Mouse (Mus musculus) megakaryocyte, embryonic 14.5 days (primary cell): ENCODE measurements around the gene Fam92b.

Experiments used
- FLI1 ChIP-seq: IDR thresholded peaks from 2 replicates; pipeline ENCODE4 v1.6.1; 2012; ENCODE audit warnings: low read length, inconsistent platforms, mixed read lengths
- GATA1 ChIP-seq: IDR thresholded peaks from 3 replicates; pipeline ENCODE4 v1.6.1; 2012; ENCODE audit warnings: mixed read lengths, low read length, inconsistent platforms, borderline replicate concordance

GRCm38 (mm10) chr8:120222548-120222947 lies 45.3 kb upstream of the Fam92b start:
- TF ChIP-seq FLI1: no peak
- TF ChIP-seq GATA1: no peak
